Mouse (Mus musculus) v-Abl transformed pro-B cells (cell line): ENCODE measurements at regions not wholly inside any gene's neighbourhood (a gene's known extent, or its start where the extent isn't known, plus 50 kb on each side); places are given as distances from the start of the nearest gene placed in this dataset.

Experiments
- in situ Hi-C, 2 experiments: fragments of 400-800 bp; cut with MboI; formaldehyde crosslinking; loops; one replicate each; pipeline ENCODE4 v1.15.1; 2025; ENCODE audit not compliant: unreplicated experiment in 2 of 2

GRCm38 (mm10) chr8:91907178-91907577, 105.3 kb upstream of the Irx3 start:
- in situ Hi-C loops = no loop called here

- in situ Hi-C loops = no loop called here
Observed at GRCm38 (mm10) chr8:91901525-91902281, 99.8 kb upstream of the Irx3 start.

- in situ Hi-C loops = loop anchor here in 1 of 2 experiments (25.0 kb wide), 1 partner anchor 712 kb away; the partner anchor contains the start of gene Aktip
Observed at GRCm38 (mm10) chr8:91899747-91900146, 97.9 kb upstream of the Irx3 start.

- in situ Hi-C loops = loop anchor here in 1 of 2 experiments (25.0 kb wide), 1 partner anchor 710 kb away; the partner anchor contains the start of gene Aktip
Observed at GRCm38 (mm10) chr8:91897381-91897780, 95.5 kb upstream of the Irx3 start.

- in situ Hi-C loops = loop anchor here in 1 of 2 experiments (25.0 kb wide), 1 partner anchor 709 kb away; the partner anchor contains the start of gene Aktip
Observed at GRCm38 (mm10) chr8:91895987-91896386, 94.1 kb upstream of the Irx3 start.

- in situ Hi-C loops = loop anchor here in 1 of 2 experiments (25.0 kb wide), 1 partner anchor 698 kb away; the partner anchor contains the start of gene Aktip
Observed at GRCm38 (mm10) chr8:91884862-91885261, 83.0 kb upstream of the Irx3 start.

- in situ Hi-C loops = loop anchor here in 1 of 2 experiments (25.0 kb wide), 1 partner anchor 697 kb away; the partner anchor contains the start of gene Aktip
Observed at GRCm38 (mm10) chr8:91884325-91884724, 82.5 kb upstream of the Irx3 start.

GRCm38 (mm10) chr8:91883012-91883411, 81.1 kb upstream of the Irx3 start:
- in situ Hi-C loops = loop anchor here in 1 of 2 experiments (25.0 kb wide), 1 partner anchor 696 kb away; the partner anchor contains the start of gene Aktip

GRCm38 (mm10) chr8:91878886-91879285, 77.0 kb upstream of the Irx3 start:
- in situ Hi-C loops = loop anchor here in 1 of 2 experiments (25.0 kb wide), 1 partner anchor 692 kb away; the partner anchor contains the start of gene Aktip

- in situ Hi-C loops = loop anchor here in 1 of 2 experiments (25.0 kb wide), 1 partner anchor 689 kb away; the partner anchor contains the start of gene Aktip
Observed at GRCm38 (mm10) chr8:91876161-91876560, 74.3 kb upstream of the Irx3 start.

GRCm38 (mm10) chr8:91873232-91873631, 71.4 kb upstream of the Irx3 start:
- in situ Hi-C loops = no loop called here

- in situ Hi-C loops = no loop called here
Observed at GRCm38 (mm10) chr8:91872278-91873115, 70.6 kb upstream of the Irx3 start.

GRCm38 (mm10) chr8:91867069-91867468, 65.2 kb upstream of the Irx3 start:
- in situ Hi-C loops = no loop called here

GRCm38 (mm10) chr8:91866076-91866475, 64.2 kb upstream of the Irx3 start:
- in situ Hi-C loops = no loop called here

GRCm38 (mm10) chr8:91865361-91865760, 63.5 kb upstream of the Irx3 start:
- in situ Hi-C loops = no loop called here

- in situ Hi-C loops = no loop called here
Observed at GRCm38 (mm10) chr8:91863505-91863904, 61.6 kb upstream of the Irx3 start.

- in situ Hi-C loops = no loop called here
Observed at GRCm38 (mm10) chr8:91855881-91856280, 54.0 kb upstream of the Irx3 start.

- in situ Hi-C loops = no loop called here
Observed at GRCm38 (mm10) chr8:91854369-91854768, 52.5 kb upstream of the Irx3 start.

GRCm38 (mm10) chr8:91853803-91854202, 51.9 kb upstream of the Irx3 start:
- in situ Hi-C loops = no loop called here

- in situ Hi-C loops = no loop called here
Observed at GRCm38 (mm10) chr8:91853336-91853735, 51.5 kb upstream of the Irx3 start.
